Mouse (Mus musculus): ENCODE results near the gene Btla.

The Btla gene

DNA sequence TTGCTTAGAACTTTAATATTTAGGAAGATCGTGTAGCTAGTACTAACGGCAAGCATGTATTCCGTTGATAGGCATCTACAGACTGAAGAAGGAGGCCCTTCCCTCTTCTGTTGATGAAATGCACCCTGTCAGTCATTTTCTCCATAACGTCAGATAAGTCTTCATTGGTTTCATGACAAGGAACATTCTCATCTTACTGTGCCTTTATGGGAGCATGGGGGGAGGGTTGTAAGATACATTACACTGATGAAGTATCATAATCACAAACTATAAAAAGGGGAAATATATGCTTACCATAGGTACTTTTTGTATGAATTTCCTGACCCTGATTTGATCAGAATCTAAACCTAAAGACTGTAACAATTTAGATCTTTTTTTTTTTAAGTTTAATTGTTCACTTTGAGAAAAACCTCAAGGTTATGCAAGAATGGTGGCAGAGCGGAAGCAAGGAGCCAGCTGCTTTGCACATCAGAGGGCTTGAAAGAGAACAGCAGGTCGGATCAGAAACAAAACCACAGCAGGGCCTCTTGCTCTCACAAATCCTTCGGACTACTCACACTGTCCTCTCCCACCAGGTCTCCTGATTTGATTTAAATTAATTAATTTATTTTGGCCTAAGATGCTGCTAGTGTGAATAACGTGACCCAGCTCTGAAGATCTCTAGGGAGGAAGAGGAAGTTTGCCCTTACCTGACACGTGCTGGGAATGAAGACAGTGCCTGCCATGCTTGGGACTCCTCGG is at the start of gene Btla:
Btla (plus strand) TSS at position 668 of the 741 bp plus-strand sequence.
- DNase-seq: no peak

- DNase-seq: no peak
Observed at GRCm38 (mm10) chr16:45178552-45178951, 45.6 kb upstream of the Btla start.

GRCm38 (mm10) chr16:45181824-45182223 is 42.3 kb upstream of the Btla start:
- DNase-seq: no peak

- peak; percentile 83 to 85 for DNase-seq
Observed at GRCm38 (mm10) chr16:45192613-45193012, 31.5 kb upstream of the Btla start.

DNA sequence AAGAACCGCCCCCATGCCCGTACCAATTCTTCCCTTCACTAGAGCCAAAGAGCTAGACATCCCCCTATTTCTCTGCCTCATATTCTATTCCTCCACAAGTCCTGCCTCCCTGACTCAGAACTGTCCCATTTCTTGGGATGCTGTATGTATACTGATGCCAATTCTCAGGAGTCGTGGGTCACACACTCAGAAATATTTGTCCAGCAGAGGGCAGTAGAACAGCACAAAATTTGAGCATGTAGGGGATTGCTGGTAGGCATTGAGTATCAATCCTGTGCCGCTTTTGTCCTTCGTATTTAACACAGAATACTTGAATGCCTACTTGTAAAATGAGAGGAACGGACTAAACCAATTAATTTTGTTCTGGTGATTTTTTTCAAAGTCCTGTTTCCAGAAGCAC is 27.3 kb upstream of the Btla start:
- peak; percentile 50 to 65 for DNase-seq

- no peak for DNase-seq
Observed at GRCm38 (mm10) chr16:45201395-45201794, 22.7 kb upstream of the Btla start.

DNA sequence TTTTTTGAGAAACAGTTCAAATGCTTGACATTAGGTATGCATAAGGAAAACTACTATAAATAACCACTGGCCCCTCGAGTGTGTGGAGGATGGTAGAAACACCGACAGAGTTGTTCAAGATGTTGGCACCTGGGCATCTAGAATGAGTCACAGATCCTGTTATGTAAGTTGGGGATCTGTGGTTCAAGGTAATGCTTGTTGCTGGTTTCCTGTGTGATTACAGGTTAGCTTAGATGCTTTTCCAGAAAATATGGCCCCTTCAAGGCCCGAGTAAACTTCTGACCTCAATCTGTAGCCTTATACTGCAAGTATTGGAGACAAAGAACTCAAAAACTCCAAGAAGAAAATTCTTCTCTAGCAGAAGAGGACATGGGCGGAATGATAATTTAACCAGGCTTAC is 19.7 kb upstream of the Btla start:
- DNase-seq: no peak

- DNase-seq: peak in 1 of 2 experiments; percentile 14
Observed at GRCm38 (mm10) chr16:45204859-45205670, 19.1 kb upstream of the Btla start.

GRCm38 (mm10) chr16:45222016-45222415 is 2.1 kb upstream of the Btla start:
- no peak for DNase-seq

GRCm38 (mm10) chr16:45222771-45223170 is 1.3 kb upstream of the Btla start:
- no peak for DNase-seq

- DNase-seq: no peak
Observed at GRCm38 (mm10) chr16:45224431-45225008, 405 bp downstream of the Btla start.

DNA sequence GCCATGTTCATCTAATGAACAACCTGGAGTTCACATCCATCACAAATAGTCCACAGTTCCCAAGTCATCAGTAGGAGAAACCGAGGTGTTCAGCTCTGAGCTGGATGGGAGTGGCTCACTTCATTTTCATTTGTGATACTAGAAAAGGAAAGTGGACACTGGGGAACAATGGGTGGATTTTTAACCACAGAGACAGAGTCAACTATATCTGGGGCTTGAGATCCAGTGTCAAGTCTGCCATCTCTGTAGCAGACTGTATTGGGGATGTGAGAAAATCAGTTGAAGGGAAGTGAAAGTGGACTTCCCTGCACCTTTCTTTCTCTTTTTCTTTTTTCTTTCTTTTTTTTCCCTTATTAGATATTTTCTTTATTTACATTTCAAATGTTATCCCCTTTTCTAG is 2.9 kb downstream of the Btla start:
- DNase-seq: no peak

GRCm38 (mm10) chr16:45231296-45231695 is 7.2 kb downstream of the Btla start:
- no peak for DNase-seq

- DNase-seq: no peak
Observed at GRCm38 (mm10) chr16:45233007-45233406, 8.9 kb downstream of the Btla start.

GRCm38 (mm10) chr16:45242700-45243099 is 18.6 kb downstream of the Btla start:
- DNase-seq: no peak

- DNase-seq: no peak
Observed at GRCm38 (mm10) chr16:45244930-45245472, 20.9 kb downstream of the Btla start.

- no peak for DNase-seq
Observed at GRCm38 (mm10) chr16:45249761-45250160, 25.6 kb downstream of the Btla start.

GRCm38 (mm10) chr16:45250317-45250716 is 26.2 kb downstream of the Btla start:
- no peak for DNase-seq

- no peak for DNase-seq
Observed at GRCm38 (mm10) chr16:45251773-45252413, 27.8 kb downstream of the Btla start.

- no peak for DNase-seq
Observed at GRCm38 (mm10) chr16:45255183-45255861, 31.2 kb downstream of the Btla start.

DNA sequence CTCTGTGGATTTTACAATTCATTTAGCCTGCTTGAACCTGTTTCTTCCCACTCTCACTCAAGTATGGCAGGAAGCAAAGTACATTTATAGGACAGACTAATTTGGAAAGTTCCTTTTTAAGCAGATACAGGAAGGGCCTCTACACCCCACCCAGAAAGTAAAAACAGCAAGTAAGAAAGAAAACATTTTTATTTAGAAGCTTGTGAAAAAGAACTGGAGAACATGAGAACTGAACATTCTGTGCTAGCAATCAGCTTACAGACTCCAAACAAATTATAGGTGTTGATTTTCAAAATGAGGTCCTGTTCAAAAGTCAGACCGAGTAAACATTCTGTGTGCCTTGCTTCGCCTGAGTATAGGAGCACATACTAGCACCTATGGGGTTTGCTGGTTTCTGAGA is 32.8 kb downstream of the Btla start:
- no peak for DNase-seq

- no peak for DNase-seq
Observed at GRCm38 (mm10) chr16:45257567-45257966, 33.5 kb downstream of the Btla start.
